Mouse (Mus musculus) liver, embryonic 16.5 days (tissue): ENCODE measurements at regions not wholly inside any gene's neighbourhood (a gene's known extent, or its start where the extent isn't known, plus 50 kb on each side); places are given as distances from the start of the nearest gene placed in this dataset.

Experiments used
- ATAC-seq: fragments of 200-750 bp; cut with Nextera tagmentation; 2 replicates; pipeline ENCODE4 v1.8.0; 2017; ENCODE audit warnings: low read depth, mild to moderate bottlenecking, moderate number of reproducible peaks, moderate library complexity
- H3K27ac ChIP-seq: fragments of 300-500 bp; sonication (generic); 2 replicates; pipeline ENCODE4 v1.5.1; 2014; ENCODE audit warnings: mild to moderate bottlenecking, low read length
- H3K27me3 ChIP-seq: fragments of 300-500 bp; sonication (generic); 2 replicates; pipeline ENCODE4 v1.6.1; 2014; ENCODE audit warnings: low read depth, low read length, mixed read lengths; ENCODE audit not compliant: control insufficient read depth, insufficient read depth
- H3K36me3 ChIP-seq: fragments of 300-500 bp; sonication (generic); 2 replicates; pipeline ENCODE4 v1.6.1; 2014; ENCODE audit warnings: mild to moderate bottlenecking; ENCODE audit not compliant: control insufficient read depth, insufficient read depth
- H3K4me1 ChIP-seq: fragments of 300-500 bp; sonication (generic); 2 replicates; pipeline ENCODE4 v1.6.1; 2014; ENCODE audit warnings: low read depth, low read length, mixed read lengths; ENCODE audit not compliant: control insufficient read depth
- H3K4me2 ChIP-seq: fragments of 300-500 bp; sonication (generic); 2 replicates; pipeline ENCODE4 v1.6.1; 2014; ENCODE audit warnings: low read depth, low read length, mixed read lengths
- H3K4me3 ChIP-seq: fragments of 300-500 bp; sonication (generic); 2 replicates; pipeline ENCODE4 v1.5.1; 2014; ENCODE audit warnings: low read depth, mild to moderate bottlenecking, low read length
- H3K9ac ChIP-seq: fragments of 300-500 bp; sonication (generic); 2 replicates; pipeline ENCODE4 v1.6.1; 2014; ENCODE audit warnings: low read depth, low read length
- H3K9me3 ChIP-seq: fragments of 300-500 bp; sonication (generic); replicated peaks from 2 replicates; pipeline ENCODE4 v1.6.1; 2016; ENCODE audit warnings: low read length; ENCODE audit not compliant: control insufficient read depth
- WGBS: fragments of 180-500 bp; shearing (Covaris S2); extraction: QIAGEN DNeasy Blood & Tissue Kit; methylation state at CpG from one replicate; pipeline ENCODE4 v1.1.7; 2014; ENCODE audit not compliant: insufficient replicate concordance; 5-methylcytosine and 5-hydroxymethylcytosine counted together

DNA sequence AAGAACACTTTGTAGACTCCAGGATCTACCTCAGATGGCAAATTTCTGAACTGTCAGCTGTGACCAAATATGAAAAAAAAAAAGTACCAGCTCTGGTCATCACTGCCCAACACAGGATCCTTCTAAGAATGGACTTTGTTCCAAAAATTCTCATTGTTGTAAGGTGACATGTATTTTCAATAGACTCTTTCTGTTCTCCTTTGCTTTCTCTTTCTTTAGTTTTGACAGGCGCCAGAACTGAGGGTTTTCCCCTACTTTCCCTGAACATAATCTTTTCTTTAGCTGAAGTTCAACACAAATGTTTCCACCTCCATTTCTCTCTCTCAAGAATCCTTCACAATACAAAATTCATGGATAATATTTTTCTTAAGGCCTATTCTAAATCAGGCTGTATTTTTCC is 579.1 kb upstream of the C030005K15Rik start:
- Histone ChIP-seq H3K27me3 (no peaks in the 10 kb centered on the region), H3K27ac (no peak overlapping the region), H3K4me1 (no peaks in the 10 kb centered on the region), H3K4me2 (no peak overlapping the region), H3K36me3 (no peaks in the 10 kb centered on the region), H3K9me3 (no peaks in the 10 kb centered on the region), H3K9ac (no peak overlapping the region), H3K4me3 (no peak overlapping the region)
- no peak for ATAC-seq
- 83% methylated on average over 1 of the region's 1 CpGs for WGBS

GRCm38 (mm10) chr10:98309667-98310066 is 583.1 kb upstream of the C030005K15Rik start:
- H3K4me2 ChIP-seq, result no peak overlapping the region
- H3K27me3 ChIP-seq, result no peaks in the 10 kb centered on the region
- ATAC-seq, result no peak
- no peak overlapping the region for H3K4me3 ChIP-seq
- no peaks in the 10 kb centered on the region for H3K36me3 ChIP-seq
- no peaks in the 10 kb centered on the region for H3K4me1 ChIP-seq
- no peaks in the 10 kb centered on the region for H3K9me3 ChIP-seq
- 55% methylated on average over 3 of the region's 3 CpGs for WGBS
- no peak overlapping the region for H3K9ac ChIP-seq
- no peak overlapping the region for H3K27ac ChIP-seq

- Histone ChIP-seq H3K27ac (no peak overlapping the region), H3K4me1 (no peaks in the 10 kb centered on the region), H3K27me3 (no peaks in the 10 kb centered on the region), H3K9ac (no peak overlapping the region), H3K9me3 (no peaks in the 10 kb centered on the region), H3K4me3 (no peak overlapping the region), H3K36me3 (no peaks in the 10 kb centered on the region), H3K4me2 (no peak overlapping the region)
- no peak for ATAC-seq
Observed at GRCm38 (mm10) chr10:98311403-98311802, 584.8 kb upstream of the C030005K15Rik start.

DNA sequence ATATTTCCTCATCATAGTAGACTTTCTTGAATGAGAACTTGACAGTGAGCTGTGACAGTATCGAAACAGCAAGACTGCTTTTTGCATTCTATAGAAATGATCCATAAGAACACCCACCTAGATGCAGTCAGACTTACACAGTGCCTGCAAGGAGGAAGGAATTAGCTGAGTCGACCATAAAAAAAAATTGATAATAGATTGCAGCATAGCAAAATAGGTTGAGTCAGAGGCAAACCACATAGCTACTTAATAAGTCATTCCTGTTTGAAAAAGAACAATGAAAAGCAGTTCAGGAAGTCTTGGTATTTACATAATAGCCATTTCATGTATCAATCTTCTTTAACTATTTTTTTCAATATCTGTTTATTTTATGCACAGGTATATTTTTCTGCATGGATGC is 591.9 kb upstream of the C030005K15Rik start:
- Histone ChIP-seq H3K27ac (no peak overlapping the region), H3K4me3 (no peak overlapping the region), H3K9me3 (no peaks in the 10 kb centered on the region), H3K4me2 (no peak overlapping the region), H3K4me1 (no peaks in the 10 kb centered on the region), H3K36me3 (no peaks in the 10 kb centered on the region), H3K9ac (no peak overlapping the region), H3K27me3 (no peaks in the 10 kb centered on the region)
- 34% methylated on average over 2 of the region's 2 CpGs for WGBS
- ATAC-seq, result no peak

DNA sequence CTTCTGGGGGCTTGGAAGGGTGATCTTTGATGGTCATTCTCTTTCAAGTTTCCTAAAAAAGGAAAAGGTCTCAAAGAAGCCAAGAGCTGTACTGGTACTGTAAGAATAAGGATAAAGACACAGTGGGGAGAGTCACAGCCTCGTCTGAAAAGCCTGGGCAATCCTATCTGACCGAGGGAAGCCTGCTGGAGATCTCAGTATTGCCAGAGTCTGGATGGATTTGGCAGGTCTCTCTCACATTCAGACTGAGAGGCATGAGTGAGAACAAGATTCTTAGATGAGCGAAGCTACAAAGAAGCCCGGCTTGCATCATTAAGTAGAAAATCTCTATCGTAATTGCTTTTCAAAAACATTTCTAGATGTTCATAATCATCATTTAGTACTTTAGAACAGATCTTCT is 590.4 kb upstream of the Atp2b1 start:
- Histone ChIP-seq H3K4me1 (no peaks in the 10 kb centered on the region), H3K4me2 (no peak overlapping the region), H3K27ac (no peak overlapping the region), H3K9me3 (no peaks in the 10 kb centered on the region), H3K4me3 (no peak overlapping the region), H3K9ac (no peak overlapping the region), H3K27me3 (no peaks in the 10 kb centered on the region), H3K36me3 (no peaks in the 10 kb centered on the region)
- WGBS, result 57% methylated on average over 5 of the region's 5 CpGs
- no peak for ATAC-seq

- no peak overlapping the region for H3K27ac ChIP-seq
- no peaks in the 10 kb centered on the region for H3K36me3 ChIP-seq
- ATAC-seq, result no peak
- H3K4me3 ChIP-seq, result no peak overlapping the region
- H3K4me2 ChIP-seq, result no peak overlapping the region
- H3K4me1 ChIP-seq, result no peaks in the 10 kb centered on the region
- H3K9me3 ChIP-seq, result no peaks in the 10 kb centered on the region
- no peaks in the 10 kb centered on the region for H3K27me3 ChIP-seq
- no peak overlapping the region for H3K9ac ChIP-seq
Observed at GRCm38 (mm10) chr10:98324591-98324990, 589.6 kb upstream of the Atp2b1 start.

GRCm38 (mm10) chr10:98325720-98326119 is 588.5 kb upstream of the Atp2b1 start:
- Histone ChIP-seq H3K27ac (no peak overlapping the region), H3K4me2 (no peak overlapping the region)

DNA sequence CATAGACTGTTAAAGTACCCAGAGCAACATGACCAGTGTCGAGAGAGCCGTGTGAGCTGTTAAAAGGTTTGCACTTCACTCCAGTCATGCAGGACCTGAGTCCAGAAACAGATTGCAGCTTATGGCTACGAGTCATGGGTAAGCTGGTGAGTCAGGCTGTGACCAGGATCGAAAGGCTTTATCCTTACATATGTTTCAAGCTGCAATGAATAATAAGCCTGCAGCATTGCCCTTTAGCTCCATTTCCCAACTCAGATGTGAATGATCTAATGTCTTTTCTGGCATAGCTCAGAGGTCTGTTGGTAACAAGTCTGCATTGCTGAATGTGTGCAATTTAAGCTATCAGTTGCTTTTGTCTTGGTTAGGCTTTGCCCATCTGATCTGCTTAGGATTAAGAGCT is 581.5 kb upstream of the Atp2b1 start:
- Histone ChIP-seq H3K27ac (no peak overlapping the region), H3K4me1 (no peaks in the 10 kb centered on the region), H3K9ac (no peak overlapping the region), H3K27me3 (no peaks in the 10 kb centered on the region), H3K36me3 (no peaks in the 10 kb centered on the region), H3K4me3 (no peak overlapping the region), H3K9me3 (no peaks in the 10 kb centered on the region), H3K4me2 (no peak overlapping the region)
- 58% methylated on average over 4 of the region's 4 CpGs for WGBS
- no peak for ATAC-seq

More at GRCm38 (mm10) chr10:98325720-98326119, 588.5 kb upstream of the Atp2b1 start:
- Histone ChIP-seq H3K36me3 (no peaks in the 10 kb centered on the region), H3K4me3 (no peak overlapping the region), H3K4me1 (no peaks in the 10 kb centered on the region), H3K9ac (no peak overlapping the region), H3K9me3 (no peaks in the 10 kb centered on the region), H3K27me3 (no peaks in the 10 kb centered on the region)
- WGBS, result 52% methylated on average over 5 of the region's 5 CpGs
- ATAC-seq, result no peak

DNA sequence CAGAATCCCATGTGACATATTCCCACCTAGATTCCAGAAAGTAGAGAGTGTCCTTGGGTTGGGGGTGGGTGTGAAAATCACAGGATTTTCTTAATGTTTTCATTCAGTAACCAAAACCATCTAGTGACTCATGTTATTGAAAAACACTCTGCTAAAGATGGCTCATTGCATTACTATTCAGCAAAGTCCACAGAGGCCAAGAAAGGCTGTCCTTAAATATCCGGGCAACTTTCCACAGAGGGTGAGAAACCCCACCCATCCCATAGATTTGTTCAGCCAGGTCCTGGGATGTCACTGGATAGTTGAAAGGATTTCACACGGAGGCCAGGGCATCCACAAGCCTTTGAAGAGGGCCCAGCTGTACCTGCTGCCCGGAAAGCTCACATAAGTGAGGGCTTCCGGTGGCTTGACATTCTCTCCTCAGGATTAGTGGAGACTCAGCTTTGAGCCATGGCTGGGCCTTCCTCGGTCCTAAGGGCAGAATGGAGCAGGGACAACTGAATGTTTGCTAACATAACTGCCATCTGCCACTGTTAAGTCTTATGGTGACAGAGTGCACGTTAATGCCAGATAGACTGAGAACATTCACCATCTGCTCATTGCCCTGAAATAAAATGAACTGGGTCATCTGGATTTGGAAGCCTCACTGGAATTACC is 580.7 kb upstream of the Atp2b1 start:
- Histone ChIP-seq H3K27ac (no peak overlapping the region), H3K4me1 (no peaks in the 10 kb centered on the region), H3K9ac (no peak overlapping the region), H3K36me3 (no peaks in the 10 kb centered on the region), H3K4me3 (no peak overlapping the region), H3K4me2 (no peak overlapping the region), H3K27me3 (no peaks in the 10 kb centered on the region), H3K9me3 (no peaks in the 10 kb centered on the region)
- 57% methylated on average over 6 of the region's 6 CpGs for WGBS
- no peak for ATAC-seq
